Mouse (Mus musculus) liver, adult 2 months (tissue): ENCODE measurements at regions not wholly inside any gene's neighbourhood (a gene's known extent, or its start where the extent isn't known, plus 50 kb on each side); places are given as distances from the start of the nearest gene placed in this dataset.

ENCODE experiments used
- CTCF ChIP-seq: fragments of 200-500 bp; IDR thresholded peaks from 2 replicates; pipeline ENCODE4 v1.5.1; 2011; ENCODE audit warnings: low read depth, low read length, control low read depth
- POLR2A ChIP-seq: fragments of 200-500 bp; IDR thresholded peaks from 2 replicates; pipeline ENCODE4 v1.6.1; 2011; ENCODE audit warnings: low read length, control low read depth; ENCODE audit not compliant: insufficient read depth; ENCODE audit errors: extremely low read depth

DNA sequence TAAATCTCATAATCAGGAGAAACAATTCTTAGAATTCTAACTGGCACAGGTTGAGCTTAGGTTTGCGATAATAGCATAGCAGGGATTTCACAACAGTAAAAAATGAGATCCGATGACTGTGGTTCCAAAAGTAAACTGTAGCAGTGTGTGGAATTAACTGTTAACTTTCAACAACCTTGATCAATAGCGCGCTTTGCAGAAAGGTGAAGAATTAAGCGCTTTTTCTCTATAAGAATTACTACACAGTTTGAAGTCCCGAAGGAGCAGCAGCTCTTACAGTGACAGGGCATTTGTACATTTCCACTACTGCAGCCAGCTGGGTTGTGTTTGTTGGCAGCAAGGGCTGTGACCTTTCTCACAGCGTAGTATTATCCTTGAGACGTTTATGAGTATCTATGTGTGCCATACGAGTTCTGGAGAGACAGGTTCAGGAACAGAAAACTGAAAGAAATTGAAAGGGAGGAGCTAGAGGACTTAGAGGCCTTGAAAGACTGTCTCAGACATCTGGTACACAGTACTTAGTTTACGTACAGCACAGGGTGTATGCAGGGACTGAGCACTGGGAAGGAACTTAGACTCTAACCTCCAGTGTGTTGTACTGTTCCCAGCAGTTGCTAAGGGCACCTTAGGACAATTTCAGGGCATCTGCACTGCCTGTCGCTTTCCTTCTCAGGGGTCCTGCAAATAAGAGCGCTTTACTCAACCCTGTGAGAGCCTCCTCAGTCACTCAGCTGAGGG is 114.6 kb upstream of the Xpo1 start:
- TF ChIP-seq CTCF, result no peak
- TF ChIP-seq POLR2A, result no peak
